Mouse (Mus musculus) brain, adult 10 weeks (tissue): ENCODE measurements around the gene Zmynd11. TPM values are rescaled to one million over a fixed set of nuclear protein-coding genes. Genes with fewer than 3 reads are reported as not detected.

Experiments used
- polyA plus RNA-seq: library from polyadenylated mRNA; stranded (reverse); fragments of 350-450 nt; fragmentation: Illumina TruSeq; extraction: RNeasy Lipid Tissue Mini Kit (QIAGEN cat#74804); gene quantifications from one replicate; pipeline ENCODE4 v1.2.3, GENCODE M21; 2015; ENCODE audit warnings: low read depth, low replicate concordance

Gene Zmynd11
- polyA plus RNA-seq, result 197 TPM

DNA sequence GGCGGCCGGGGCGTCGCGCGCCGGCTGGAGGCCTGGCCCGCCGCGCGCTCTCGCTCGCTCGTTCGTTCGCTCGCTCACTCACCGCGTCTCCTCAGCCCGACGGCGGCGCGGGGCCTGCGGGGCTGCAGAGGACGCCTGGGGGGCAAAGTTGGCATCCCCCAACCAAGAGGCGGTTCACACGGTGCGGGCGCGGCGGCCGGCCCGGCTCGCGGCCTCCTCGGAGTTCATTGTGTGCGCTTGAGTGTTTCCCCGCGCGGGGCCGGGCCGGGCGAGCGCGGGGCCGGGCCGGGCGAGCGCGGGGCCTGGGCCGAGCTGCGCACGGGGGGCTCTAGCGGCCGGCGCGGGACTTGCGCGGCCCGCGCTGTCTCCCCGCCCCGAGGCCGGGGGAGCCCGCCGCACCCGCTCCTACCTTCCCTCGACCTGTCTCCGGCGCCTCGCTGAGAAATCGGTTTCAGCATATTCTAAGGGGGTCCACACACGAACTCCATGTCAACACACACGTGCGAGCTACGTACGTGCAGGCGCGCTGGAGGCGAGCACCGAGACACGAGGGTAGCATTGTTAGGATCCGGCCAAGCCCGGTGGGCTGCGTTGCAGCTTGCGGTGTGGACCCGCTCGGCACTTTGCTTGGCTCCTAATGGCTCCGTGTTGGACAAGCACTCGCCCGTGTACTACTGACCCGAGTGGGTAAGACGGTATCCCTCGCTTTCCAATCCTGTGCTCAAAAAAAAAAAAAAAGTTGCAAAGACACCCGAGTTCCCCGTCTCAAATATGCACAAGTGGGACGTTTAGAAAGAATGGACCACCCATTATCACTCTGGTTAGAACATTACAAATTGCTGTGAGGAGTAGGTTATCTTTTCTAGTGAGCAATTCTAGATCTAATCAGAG, at the start of gene Zmynd11:
Gene Zmynd11, minus strand, starts transcription at position 685 of the 891 bp plus-strand sequence.

